ENCODE assay signal across 9 mouse cellular contexts in the genomic region with DNA sequence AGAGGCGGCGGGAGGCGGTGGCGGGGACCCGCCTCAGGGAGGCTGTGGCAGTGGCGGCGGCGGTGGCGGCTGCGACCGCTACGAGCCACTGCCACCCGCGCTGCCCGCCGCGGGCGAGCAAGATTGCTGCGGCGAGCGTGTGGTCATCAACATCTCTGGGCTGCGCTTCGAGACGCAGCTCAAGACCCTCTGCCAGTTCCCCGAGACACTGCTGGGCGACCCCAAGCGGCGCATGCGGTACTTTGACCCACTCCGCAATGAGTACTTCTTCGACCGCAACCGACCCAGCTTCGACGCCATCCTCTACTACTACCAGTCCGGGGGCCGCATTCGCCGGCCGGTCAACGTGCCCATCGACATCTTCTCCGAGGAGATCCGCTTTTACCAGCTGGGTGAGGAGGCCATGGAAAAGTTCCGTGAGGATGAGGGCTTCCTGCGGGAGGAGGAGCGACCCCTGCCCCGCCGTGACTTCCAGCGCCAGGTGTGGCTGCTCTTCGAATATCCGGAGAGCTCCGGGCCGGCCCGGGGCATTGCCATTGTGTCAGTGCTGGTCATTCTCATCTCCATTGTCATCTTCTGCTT. TPM values are rescaled to one million over a fixed set of nuclear protein-coding genes. Genes with fewer than 3 reads are reported as not detected.
A peak's percentile ranks its signal among the peaks of the same experiment; 100 is the strongest.
DNase-seq lines count a peak whose midpoint lies in the region; ATAC-seq and TF ChIP-seq lines count a peak whose summit lies in the region.
"Had no signal": no experiment of that assay in that cellular context is flagged by ENCODE, and none has a peak within 500 bp of the region (broad histone marks: within the 10 kb centered on the region; RNA-seq: fewer than 3 reads in every experiment).

No protein-coding gene starts in this region.

- H3K36me3 ChIP-seq in ES-E14 (ENCODE audit: control insufficient read depth, insufficient read depth, low read length, poor library complexity, severe bottlenecking), result no peaks in the 10 kb centered on the region
- no peaks in the 10 kb centered on the region for H3K36me3 ChIP-seq in forebrain, embryonic 14.5 days (ENCODE audit: control insufficient read depth, insufficient read depth, low read length)
- no peaks in the 10 kb centered on the region for H3K36me3 ChIP-seq in intestine, embryonic 14.5 days (ENCODE audit: control insufficient read depth, insufficient read depth, low read length)
- H3K36me3 ChIP-seq in liver, embryonic 16.5 days (ENCODE audit: control insufficient read depth, insufficient read depth), result no peaks in the 10 kb centered on the region

- ATAC-seq in forebrain, embryonic 14.5 days, result no peak; the same call in 1 of the 2 replicates
- ATAC-seq in intestine, embryonic 14.5 days (replicated peaks; ENCODE audit: low FRiP score, low TSS enrichment, low read depth), result peak; percentile 61; the same call in 1 of the 2 replicates
- ATAC-seq in liver, embryonic 16.5 days (ENCODE audit: low read depth), result no peak
- ATAC-seq in granulocyte monocyte progenitor cell, adult 5-6 weeks (replicated peaks; ENCODE audit: poor library complexity, severe bottlenecking), result no peak

- H3K9ac ChIP-seq in ES-E14 (ENCODE audit: insufficient read depth, low read depth, low read length, poor library complexity, severe bottlenecking), result peak overlapping the region; percentile 41; the same call in 1 of the 2 replicates
- H3K9ac ChIP-seq in forebrain, embryonic 14.5 days (ENCODE audit: low read length), result peak overlapping the region; percentile 83
- H3K9ac ChIP-seq in intestine, embryonic 14.5 days (ENCODE audit: low read length), result peak overlapping the region; percentile 57
- H3K9ac ChIP-seq in liver, embryonic 16.5 days (ENCODE audit: low read depth, low read length), result peak overlapping the region; percentile 28; the same call in 1 of the 2 replicates

- H3K4me1 ChIP-seq in ES-E14 (ENCODE audit: control insufficient read depth in 2 of 2, insufficient read depth in 2 of 2, low read length in 2 of 2, poor library complexity in 1 of 2), result no peaks in the 10 kb centered on the region
- peaks cover 27% of the 10 kb centered on the region for H3K4me1 ChIP-seq in forebrain, embryonic 14.5 days (ENCODE audit: control insufficient read depth, insufficient read depth, low read length)
- H3K4me1 ChIP-seq in intestine, embryonic 14.5 days (replicated peaks; ENCODE audit: control insufficient read depth, insufficient read depth, low read length), result no peaks in the 10 kb centered on the region
- no peaks in the 10 kb centered on the region; the same call in 1 of the 2 replicates for H3K4me1 ChIP-seq in liver, embryonic 16.5 days (ENCODE audit: control insufficient read depth, low read depth, low read length)

- in situ Hi-C loops in ES-E14 (cut with MboI; ENCODE audit: low sequenced_read_pairs in 2 of 2, unreplicated experiment in 2 of 2), result no loop called here

- WGBS in forebrain, embryonic 14.5 days, result under 1% methylated on average over 52 of the region's 55 CpGs
- under 1% methylated on average over 50 of the region's 55 CpGs for WGBS in intestine, embryonic 14.5 days
- WGBS in liver, embryonic 16.5 days (ENCODE audit: insufficient replicate concordance), result under 1% methylated on average over 55 of the region's 55 CpGs

- H3K4me2 ChIP-seq in forebrain, embryonic 14.5 days (ENCODE audit: low read length), result peak overlapping the region; percentile 77
- peak overlapping the region; percentile 93 for H3K4me2 ChIP-seq in intestine, embryonic 14.5 days (ENCODE audit: low read length)
- H3K4me2 ChIP-seq in liver, embryonic 16.5 days (ENCODE audit: low read depth, low read length), result peak overlapping the region; percentile 79

- H3K4me3 ChIP-seq in ES-E14 (ENCODE audit: insufficient read depth in 1 of 2, low read depth in 1 of 2, low read length in 2 of 2, poor library complexity in 1 of 2, severe bottlenecking in 1 of 2), result peak overlapping the region; percentile 65 to 66
- peak overlapping the region; percentile 86 for H3K4me3 ChIP-seq in forebrain, embryonic 14.5 days (ENCODE audit: low read depth, low read length)
- H3K4me3 ChIP-seq in intestine, embryonic 14.5 days (ENCODE audit: low read depth, low read length), result peak overlapping the region; percentile 58
- peak overlapping the region; percentile 62 for H3K4me3 ChIP-seq in liver, embryonic 16.5 days (ENCODE audit: low read depth, low read length)

- no peak overlapping the region for H3K27ac ChIP-seq in ES-E14 (ENCODE audit: insufficient read depth, low read depth, low read length, poor library complexity, severe bottlenecking)
- H3K27ac ChIP-seq in forebrain, embryonic 14.5 days (ENCODE audit: low read depth, low read length), result peak overlapping the region; percentile 90
- no peak overlapping the region for H3K27ac ChIP-seq in intestine, embryonic 14.5 days (ENCODE audit: low read depth)
- no peak overlapping the region for H3K27ac ChIP-seq in liver, embryonic 16.5 days (ENCODE audit: low read length)

- peak; percentile 63 for DNase-seq in embryo, embryonic 10 days (ENCODE audit: low spot score)
- no peak for DNase-seq in embryo, embryonic 11 days
- no peak for DNase-seq in ES-E14 (ENCODE audit: low read depth, low spot score)
- DNase-seq in forebrain, embryonic 14.5 days (ENCODE audit: low spot score), result peak; percentile 66
- DNase-seq in intestine, embryonic 14.5 days (ENCODE audit: low spot score), result peak; percentile 72
- DNase-seq in right cerebral cortex, postnatal 14 days, result peak; percentile 42

- H3K9me3 ChIP-seq in ES-E14 (ENCODE audit: control insufficient read depth, insufficient read depth, low read depth, low read length), result no peaks in the 10 kb centered on the region
- H3K9me3 ChIP-seq in forebrain, embryonic 14.5 days (replicated peaks; ENCODE audit: control insufficient read depth, low read length), result no peaks in the 10 kb centered on the region
- no peaks in the 10 kb centered on the region for H3K9me3 ChIP-seq in intestine, embryonic 14.5 days (ENCODE audit: control insufficient read depth, low read length)
- H3K9me3 ChIP-seq in liver, embryonic 16.5 days (replicated peaks; ENCODE audit: control insufficient read depth, low read length), result no peaks in the 10 kb centered on the region

- no peaks in the 10 kb centered on the region for H3K27me3 ChIP-seq in forebrain, embryonic 14.5 days (replicated peaks; ENCODE audit: control insufficient read depth, insufficient read depth, low read length)
- H3K27me3 ChIP-seq in intestine, embryonic 14.5 days (replicated peaks; ENCODE audit: control insufficient read depth, insufficient read depth, low read length), result peaks cover 17% of the 10 kb centered on the region
- H3K27me3 ChIP-seq in liver, embryonic 16.5 days (ENCODE audit: control insufficient read depth, insufficient read depth, low read depth, low read length), result peaks cover 36% of the 10 kb centered on the region

TF ChIP-seq in ES-E14, 5 proteins besides CTCF, POLR2A, EP300 and RAD21:
- TF ChIP-seq CHD2 (IDR thresholded peaks at IDR 0.05; ENCODE audit: low read depth, low read length), result no peak
- TF ChIP-seq ZNF384 (IDR thresholded peaks at IDR 0.05; ENCODE audit: low read depth, low read length), result no peak
- TF ChIP-seq HCFC1 (IDR thresholded peaks at IDR 0.05; ENCODE audit: borderline replicate concordance, insufficient read depth, low read length), result no peak
- no peak for TF ChIP-seq MAFK (IDR thresholded peaks at IDR 0.05; ENCODE audit: insufficient read depth, low read depth, low read length)
- TF ChIP-seq ZC3H11A (IDR thresholded peaks at IDR 0.05; ENCODE audit: borderline replicate concordance, low read depth, low read length), result no peak
TF ChIP-seq in ES-E14: peak in this region for 0.

RNA-seq across cellular contexts. Expression of gene Kcna3, which starts 0.6 kb away (rescaled TPM):
- 0.85 and 1.1 TPM in 2 replicates for total RNA-seq in ES-E14 (2012; rRNA removed)
- polyA plus RNA-seq in forebrain, embryonic 14.5 days (2014; fragmentation: Nextera tagmentation; extraction: Ambion mirVana), result 10.3 and 15.6 TPM in 2 replicates
- 1.4 and 1.7 TPM in 2 replicates for polyA plus RNA-seq in intestine, embryonic 14.5 days (2014; fragmentation: Nextera tagmentation; extraction: Ambion mirVana)
- 0.68 and 1.1 TPM in 2 replicates for polyA plus RNA-seq in liver, embryonic 16.5 days (2015; fragmentation: Nextera tagmentation; extraction: Ambion mirVana)
- total RNA-seq in granulocyte monocyte progenitor cell, adult 5-6 weeks (2014; fragmentation: Nextera tagmentation), result 8.4 and 15.0 TPM in 2 replicates
- total RNA-seq in granulocyte monocyte progenitor cell, adult 5-6 weeks (2017), result 4.4 and 5.1 TPM in 2 replicates
- total RNA-seq: MEL had no signal

Comparison
In these comparisons a context has a peak if more than half of its experiments do, and no peak if none do; other contexts are left out.
1. DNase-seq: peak in embryo, embryonic 10 days (single experiment), forebrain, embryonic 14.5 days (single experiment), intestine, embryonic 14.5 days (single experiment) and right cerebral cortex, postnatal 14 days (single experiment); none in embryo, embryonic 11 days (single experiment) and ES-E14 (single experiment).
2. H3K9ac ChIP-seq: peak in every context shown above with its lines; median percentile 83 in forebrain, embryonic 14.5 days; 57 in intestine, embryonic 14.5 days; 41 in ES-E14; 28 in liver, embryonic 16.5 days.
3. Peak in every context shown above with its lines, with median percentiles within 50 percentile points of each other: H3K4me3 ChIP-seq and H3K4me2 ChIP-seq.